Mouse (Mus musculus) embryonic fibroblast, embryonic 13.5 days (primary cell): ENCODE data around the gene Arhgef26. TPM values are rescaled to one million over a fixed set of nuclear protein-coding genes. Genes with fewer than 3 reads are reported as not detected.

ENCODE experiments used
- H3K27ac ChIP-seq: 2 replicates; pipeline ENCODE4 v1.5.1; 2012; ENCODE audit warnings: low read length, control low read depth, inconsistent platforms; ENCODE audit not compliant: insufficient read depth
- H3K4me1 ChIP-seq: 2 replicates; pipeline ENCODE4 v1.6.1; 2011; ENCODE audit warnings: low read length; ENCODE audit not compliant: control insufficient read depth, insufficient read depth
- H3K4me3 ChIP-seq: 2 replicates; pipeline ENCODE4 v1.5.1; 2011; ENCODE audit warnings: mild to moderate bottlenecking, control low read depth, low read length; ENCODE audit not compliant: insufficient read depth
- CTCF ChIP-seq: IDR thresholded peaks from 2 replicates; pipeline ENCODE4 v1.5.1; 2011; ENCODE audit warnings: mild to moderate bottlenecking, control low read depth, low read length, moderate library complexity, borderline replicate concordance; ENCODE audit not compliant: insufficient read depth
- POLR2A ChIP-seq: IDR thresholded peaks from 2 replicates; pipeline ENCODE4 v1.6.1; 2011; ENCODE audit warnings: low read depth, mild to moderate bottlenecking, control low read depth, low read length, moderate library complexity
- polyA plus RNA-seq: library from polyadenylated mRNA; stranded (reverse); fragments of >200 nt; gene quantifications from 2 replicates; pipeline ENCODE4 v1.2.4, GENCODE M21; 2011; ENCODE audit warnings: low read depth; ENCODE audit not compliant: missing spikeins, insufficient read length

The Arhgef26 gene
- polyA plus RNA-seq, 1 experiment: 1.1 TPM

GRCm38 (mm10) chr3:62348514-62349217 is 10.5 kb downstream of the Arhgef26 start:
- no peak for TF ChIP-seq CTCF
- no peak for TF ChIP-seq POLR2A
- Histone ChIP-seq H3K4me1 (no peaks in the 10 kb centered on the region), H3K4me3 (no peak overlapping the region), H3K27ac (no peak overlapping the region)

- no peak overlapping the region for H3K4me3 ChIP-seq
- no peak overlapping the region for H3K27ac ChIP-seq
- no peaks in the 10 kb centered on the region for H3K4me1 ChIP-seq
- TF ChIP-seq CTCF: no peak
- no peak for TF ChIP-seq POLR2A
Measured at GRCm38 (mm10) chr3:62349218-62349897, 11.2 kb downstream of the Arhgef26 start.

GRCm38 (mm10) chr3:62352071-62352470 is 13.9 kb downstream of the Arhgef26 start:
- TF ChIP-seq CTCF (no peak), POLR2A (no peak)
- Histone ChIP-seq H3K27ac (no peak overlapping the region), H3K4me1 (no peaks in the 10 kb centered on the region), H3K4me3 (no peak overlapping the region)

GRCm38 (mm10) chr3:62352876-62353275 is 14.7 kb downstream of the Arhgef26 start:
- Histone ChIP-seq H3K27ac (no peak overlapping the region), H3K4me3 (no peak overlapping the region), H3K4me1 (no peaks in the 10 kb centered on the region)
- no peak for TF ChIP-seq POLR2A
- TF ChIP-seq CTCF: no peak

GRCm38 (mm10) chr3:62367882-62368281 is 29.7 kb downstream of the Arhgef26 start:
- no peak overlapping the region for H3K27ac ChIP-seq
- no peak overlapping the region for H3K4me3 ChIP-seq
- TF ChIP-seq POLR2A: no peak
- TF ChIP-seq CTCF: no peak
- H3K4me1 ChIP-seq: no peaks in the 10 kb centered on the region

- Histone ChIP-seq H3K27ac (no peak overlapping the region), H3K4me1 (no peaks in the 10 kb centered on the region), H3K4me3 (no peak overlapping the region)
- TF ChIP-seq CTCF (no peak), POLR2A (no peak)
Measured at GRCm38 (mm10) chr3:62372841-62373240, 34.7 kb downstream of the Arhgef26 start.

GRCm38 (mm10) chr3:62374346-62374745 is 36.2 kb downstream of the Arhgef26 start:
- Histone ChIP-seq H3K4me1 (no peaks in the 10 kb centered on the region), H3K4me3 (no peak overlapping the region), H3K27ac (no peak overlapping the region)
- TF ChIP-seq POLR2A (no peak), CTCF (no peak)

- TF ChIP-seq POLR2A: no peak
- no peak for TF ChIP-seq CTCF
- no peaks in the 10 kb centered on the region for H3K4me1 ChIP-seq
- H3K4me3 ChIP-seq: no peak overlapping the region
- H3K27ac ChIP-seq: no peak overlapping the region
Measured at GRCm38 (mm10) chr3:62374831-62375230, 36.7 kb downstream of the Arhgef26 start.

- TF ChIP-seq CTCF: no peak
- TF ChIP-seq POLR2A: no peak
- H3K27ac ChIP-seq: no peak overlapping the region
- H3K4me1 ChIP-seq: no peaks in the 10 kb centered on the region
- H3K4me3 ChIP-seq: no peak overlapping the region
Measured at GRCm38 (mm10) chr3:62376719-62377118, 38.6 kb downstream of the Arhgef26 start.

GRCm38 (mm10) chr3:62379946-62380345 is 41.8 kb downstream of the Arhgef26 start:
- no peaks in the 10 kb centered on the region for H3K4me1 ChIP-seq
- H3K4me3 ChIP-seq: no peak overlapping the region
- H3K27ac ChIP-seq: no peak overlapping the region
- TF ChIP-seq POLR2A: no peak
- no peak for TF ChIP-seq CTCF
